Mouse (Mus musculus): ENCODE results near the gene Gmfb. TPM values are rescaled to one million over a fixed set of nuclear protein-coding genes. Genes with fewer than 3 reads are reported as not detected.

Gmfb gene
- polyA plus RNA-seq, 1 experiment from 2014 or later = 40.4 TPM

GRCm38 (mm10) chr14:46770036-46770435 is 52.0 kb downstream of the Gmfb start:
- no peaks in the 10 kb centered on the region for H3K9me3 ChIP-seq (ENCODE audit: control insufficient read depth, low read length)
- H3K9ac ChIP-seq (ENCODE audit: low read length) = no peak overlapping the region
- H3K4me1 ChIP-seq (replicated peaks; ENCODE audit: control insufficient read depth, insufficient read depth) = no peaks in the 10 kb centered on the region
- no peak overlapping the region for H3K27ac ChIP-seq (replicated peaks)
- no peak for ATAC-seq (ENCODE audit: low FRiP score, low TSS enrichment)
- DNase-seq (ENCODE audit: low spot score) = no peak
- peaks cover 6% of the 10 kb centered on the region for H3K36me3 ChIP-seq (ENCODE audit: control insufficient read depth, insufficient read depth, low read length)
- WGBS = 68% methylated on average over 6 of the region's 6 CpGs
- no peak overlapping the region for H3K4me2 ChIP-seq (replicated peaks; ENCODE audit: low read depth)
- no peak overlapping the region for H3K4me3 ChIP-seq (ENCODE audit: low read depth, low read length)
- no peak for TF ChIP-seq CTCF (IDR thresholded peaks at IDR 0.05; ENCODE audit: low read depth)
- no peak for TF ChIP-seq EP300 (optimal IDR thresholded peaks at IDR 0.05)
- no peaks in the 10 kb centered on the region for H3K27me3 ChIP-seq (ENCODE audit: control insufficient read depth, insufficient read depth, low read length)

- no peak overlapping the region for H3K27ac ChIP-seq (replicated peaks)
- H3K9ac ChIP-seq (ENCODE audit: low read length) = no peak overlapping the region
- ATAC-seq (ENCODE audit: low FRiP score, low TSS enrichment) (no peak), DNase-seq (ENCODE audit: low spot score) (no peak)
- no peaks in the 10 kb centered on the region for H3K27me3 ChIP-seq (ENCODE audit: control insufficient read depth, insufficient read depth, low read length)
- no peaks in the 10 kb centered on the region for H3K4me1 ChIP-seq (replicated peaks; ENCODE audit: control insufficient read depth, insufficient read depth)
- WGBS = 81% methylated on average over 12 of the region's 12 CpGs
- no peak overlapping the region for H3K4me2 ChIP-seq (replicated peaks; ENCODE audit: low read depth)
- H3K9me3 ChIP-seq (ENCODE audit: control insufficient read depth, low read length) = no peaks in the 10 kb centered on the region
- H3K36me3 ChIP-seq (ENCODE audit: control insufficient read depth, insufficient read depth, low read length) = peaks cover 4% of the 10 kb centered on the region
- TF ChIP-seq CTCF (IDR thresholded peaks at IDR 0.05; ENCODE audit: low read depth) (no peak), EP300 (optimal IDR thresholded peaks at IDR 0.05) (no peak)
- H3K4me3 ChIP-seq (ENCODE audit: low read depth, low read length) = no peak overlapping the region
These were observed 54.9 kb downstream of the Gmfb start for GRCm38 (mm10) chr14:46767116-46767515.

GRCm38 (mm10) chr14:46761186-46761585 is 60.9 kb downstream of the Gmfb start:
- H3K27me3 ChIP-seq (ENCODE audit: control insufficient read depth, insufficient read depth, low read length) = no peaks in the 10 kb centered on the region
- peak overlapping the region; percentile 68 for H3K9ac ChIP-seq (ENCODE audit: low read length)
- H3K9me3 ChIP-seq (ENCODE audit: control insufficient read depth, low read length) = no peaks in the 10 kb centered on the region
- no peak for TF ChIP-seq CTCF (IDR thresholded peaks at IDR 0.05; ENCODE audit: low read depth)
- no peak for TF ChIP-seq EP300 (optimal IDR thresholded peaks at IDR 0.05)
- WGBS = 40% methylated on average over 6 of the region's 6 CpGs
- H3K4me3 ChIP-seq (ENCODE audit: low read depth, low read length) = peak overlapping the region; percentile 82
- DNase-seq (ENCODE audit: low spot score) = peak; percentile 34
- H3K4me1 ChIP-seq (replicated peaks; ENCODE audit: control insufficient read depth, insufficient read depth) = no peaks in the 10 kb centered on the region
- peaks cover 4% of the 10 kb centered on the region for H3K36me3 ChIP-seq (ENCODE audit: control insufficient read depth, insufficient read depth, low read length)
- peak; percentile 22; the same call in 1 of the 2 replicates for ATAC-seq (ENCODE audit: low FRiP score, low TSS enrichment)
- no peak overlapping the region for H3K27ac ChIP-seq (replicated peaks)
- peak overlapping the region; percentile 94 for H3K4me2 ChIP-seq (replicated peaks; ENCODE audit: low read depth)

GRCm38 (mm10) chr14:46760355-46761029 is 61.5 kb downstream of the Gmfb start, which contains the start of gene Cdkn3:
Gene Cdkn3 (plus strand): TSS chr14:46760541.
- no peak within 1 kb of the TSS for H3K27ac ChIP-seq (replicated peaks)
- TF ChIP-seq EP300 (optimal IDR thresholded peaks at IDR 0.05) = no peak
- peak; percentile 1; the same call in 1 of the 2 replicates for TF ChIP-seq CTCF (IDR thresholded peaks at IDR 0.05; ENCODE audit: low read depth)
- WGBS = under 1% methylated on average over 54 of the region's 54 CpGs

GRCm38 (mm10) chr14:46759970-46760354 is 62.1 kb downstream of the Gmfb start:
- ATAC-seq (ENCODE audit: low FRiP score, low TSS enrichment) = no peak
- Histone ChIP-seq H3K9ac (ENCODE audit: low read length) (no peak overlapping the region), H3K9me3 (ENCODE audit: control insufficient read depth, low read length) (no peaks in the 10 kb centered on the region), H3K27me3 (ENCODE audit: control insufficient read depth, insufficient read depth, low read length) (no peaks in the 10 kb centered on the region), H3K4me2 (replicated peaks; ENCODE audit: low read depth) (peak overlapping the region; percentile 94), H3K4me1 (replicated peaks; ENCODE audit: control insufficient read depth, insufficient read depth) (no peaks in the 10 kb centered on the region), H3K36me3 (ENCODE audit: control insufficient read depth, insufficient read depth, low read length) (peaks cover 4% of the 10 kb centered on the region), H3K4me3 (ENCODE audit: low read depth, low read length) (peak overlapping the region; percentile 82; the same call in 1 of the 2 replicates), H3K27ac (replicated peaks) (no peak overlapping the region)
- DNase-seq (ENCODE audit: low spot score) = no peak
- TF ChIP-seq EP300 (optimal IDR thresholded peaks at IDR 0.05) (no peak), CTCF (IDR thresholded peaks at IDR 0.05; ENCODE audit: low read depth) (no peak)
- WGBS = 2% methylated on average over 7 of the region's 7 CpGs

More at GRCm38 (mm10) chr14:46760355-46761029, 61.5 kb downstream of the Gmfb start, which contains the start of gene Cdkn3:
- no peaks in the 10 kb centered on the region for H3K4me1 ChIP-seq (replicated peaks; ENCODE audit: control insufficient read depth, insufficient read depth)
- H3K9me3 ChIP-seq (ENCODE audit: control insufficient read depth, low read length) = no peaks in the 10 kb centered on the region
- ATAC-seq (ENCODE audit: low FRiP score, low TSS enrichment) (peak; percentile 100), DNase-seq (ENCODE audit: low spot score) (peak; percentile 94)
- no peaks in the 10 kb centered on the region for H3K27me3 ChIP-seq (ENCODE audit: control insufficient read depth, insufficient read depth, low read length)
- peak within 1 kb of the TSS; percentile 82 for H3K4me3 ChIP-seq (ENCODE audit: low read depth, low read length)
- peaks cover 4% of the 10 kb centered on the region for H3K36me3 ChIP-seq (ENCODE audit: control insufficient read depth, insufficient read depth, low read length)
- peak within 1 kb of the TSS; percentile 94 for H3K4me2 ChIP-seq (replicated peaks; ENCODE audit: low read depth)
- peak within 1 kb of the TSS; percentile 68 for H3K9ac ChIP-seq (ENCODE audit: low read length)

Other genes with a start within 250 kb of the Gmfb start
- gene Cdkn3, start 61.7 kb downstream of the Gmfb start, polyA plus RNA-seq (2015; fragmentation: Nextera tagmentation; extraction: Ambion mirVana) = 25.0 and 30.3 TPM in 2 replicates
- gene Cnih1, start 33.8 kb downstream of the Gmfb start, polyA plus RNA-seq (2015; fragmentation: Nextera tagmentation; extraction: Ambion mirVana) = 135 and 141 TPM in 2 replicates
- 28.6 and 28.7 TPM in 2 replicates for gene Cgrrf1, start 9.9 kb upstream of the Gmfb start, polyA plus RNA-seq (2015; fragmentation: Nextera tagmentation; extraction: Ambion mirVana)
- gene Samd4, start 60.6 kb upstream of the Gmfb start, polyA plus RNA-seq (2015; fragmentation: Nextera tagmentation; extraction: Ambion mirVana) = 3.4 and 4.1 TPM in 2 replicates